Mouse (Mus musculus) liver, embryonic 13.5 days (tissue): Measurements from ENCODE around the gene Rps6kb2. TPM values are rescaled to one million over a fixed set of nuclear protein-coding genes. Genes with fewer than 3 reads are reported as not detected.

ENCODE experiments used
- ATAC-seq: fragments of 200-750 bp; cut with Nextera tagmentation; 2 replicates; pipeline ENCODE4 v1.8.0; 2017; ENCODE audit warnings: low read depth, mild to moderate bottlenecking, moderate number of reproducible peaks, moderate library complexity
- DNase-seq: peaks from one replicate; pipeline ENCODE4 v3.0.0; 2022
- H3K27ac ChIP-seq: fragments of 300-500 bp; sonication (generic); 2 replicates; pipeline ENCODE4 v1.5.1; 2015; ENCODE audit warnings: moderate library complexity, mild to moderate bottlenecking, inconsistent platforms
- H3K27me3 ChIP-seq: fragments of 300-500 bp; sonication (generic); 2 replicates; pipeline ENCODE4 v1.6.1; 2015; ENCODE audit warnings: mild to moderate bottlenecking, inconsistent platforms
- H3K36me3 ChIP-seq: fragments of 300-500 bp; sonication (generic); 2 replicates; pipeline ENCODE4 v1.6.1; 2015; ENCODE audit warnings: mild to moderate bottlenecking, inconsistent platforms
- H3K4me1 ChIP-seq: fragments of 300-500 bp; sonication (generic); replicated peaks from 2 replicates; pipeline ENCODE4 v1.6.1; 2015; ENCODE audit warnings: inconsistent platforms
- H3K4me2 ChIP-seq: fragments of 300-500 bp; sonication (generic); 2 replicates; pipeline ENCODE4 v1.6.1; 2015; ENCODE audit warnings: inconsistent platforms, mild to moderate bottlenecking, moderate library complexity
- H3K4me3 ChIP-seq: fragments of 300-500 bp; sonication (generic); replicated peaks from 2 replicates; pipeline ENCODE4 v1.5.1; 2015; ENCODE audit warnings: mild to moderate bottlenecking, inconsistent platforms
- H3K9ac ChIP-seq: fragments of 300-500 bp; sonication (generic); 2 replicates; pipeline ENCODE4 v1.6.1; 2015; ENCODE audit warnings: mild to moderate bottlenecking, inconsistent platforms
- H3K9me3 ChIP-seq: fragments of 300-500 bp; sonication (generic); replicated peaks from 2 replicates; pipeline ENCODE4 v1.6.1; 2016; ENCODE audit warnings: inconsistent platforms
- WGBS: fragments of 180-500 bp; shearing (Covaris S2); methylation state at CpG from one replicate; pipeline ENCODE4 v1.1.7; 2015; ENCODE audit not compliant: insufficient replicate concordance; 5-methylcytosine and 5-hydroxymethylcytosine counted together
- polyA plus RNA-seq: library from polyadenylated mRNA; unstranded; fragments of >200 nt; fragmentation: Nextera tagmentation; extraction: Ambion mirVana; gene quantifications from 2 replicates; pipeline ENCODE4 v1.2.1, GENCODE M21; 2015

Rps6kb2 gene
- polyA plus RNA-seq, 1 experiment from 2014 or later: 30.0 TPM

DNA sequence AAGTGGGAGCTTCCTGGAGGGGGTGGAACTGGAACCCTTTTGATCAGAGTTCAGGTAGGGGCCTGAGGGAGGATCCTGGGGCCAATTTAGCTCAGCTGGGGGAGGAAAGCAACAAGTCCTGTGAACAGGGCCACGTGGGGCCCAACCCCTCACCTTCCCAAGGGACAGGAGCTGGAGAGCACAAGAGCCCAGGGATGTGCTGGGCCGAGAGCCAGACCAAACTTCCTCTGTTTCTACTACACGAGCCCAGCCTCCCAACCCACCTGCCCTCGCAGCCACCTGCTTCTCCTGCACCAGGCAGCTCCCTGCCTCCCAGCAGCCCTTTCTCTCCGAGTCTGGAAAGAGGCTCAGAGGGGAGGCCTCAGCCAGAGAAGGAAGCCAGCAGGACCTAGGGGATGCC, 33.4 kb upstream of the Rps6kb2 start:
- H3K27ac ChIP-seq: peak overlapping the region; percentile 59; the same call in 1 of the 2 replicates
- 53% methylated on average over 5 of the region's 5 CpGs for WGBS
- H3K9ac ChIP-seq: peak overlapping the region; percentile 34; the same call in 1 of the 2 replicates
- no peaks in the 10 kb centered on the region for H3K9me3 ChIP-seq
- ATAC-seq: no peak
- H3K27me3 ChIP-seq: no peaks in the 10 kb centered on the region
- no peak overlapping the region for H3K4me2 ChIP-seq
- H3K4me1 ChIP-seq: peaks cover 82% of the 10 kb centered on the region
- DNase-seq: no peak
- H3K4me3 ChIP-seq: no peak overlapping the region
- peaks cover 74% of the 10 kb centered on the region for H3K36me3 ChIP-seq

GRCm38 (mm10) chr19:4196048-4196447, 32.9 kb upstream of the Rps6kb2 start:
- Histone ChIP-seq H3K27ac (0 out of 2 replicates have a peak overlapping the region, but pooled peaks have one; percentile 25), H3K36me3 (peaks cover 74% of the 10 kb centered on the region), H3K27me3 (no peaks in the 10 kb centered on the region), H3K4me1 (peaks cover 87% of the 10 kb centered on the region), H3K9me3 (no peaks in the 10 kb centered on the region), H3K9ac (no peak overlapping the region), H3K4me2 (no peak overlapping the region), H3K4me3 (no peak overlapping the region)
- DNase-seq (no peak), ATAC-seq (no peak)
- WGBS: 73% methylated on average over 2 of the region's 2 CpGs

DNA sequence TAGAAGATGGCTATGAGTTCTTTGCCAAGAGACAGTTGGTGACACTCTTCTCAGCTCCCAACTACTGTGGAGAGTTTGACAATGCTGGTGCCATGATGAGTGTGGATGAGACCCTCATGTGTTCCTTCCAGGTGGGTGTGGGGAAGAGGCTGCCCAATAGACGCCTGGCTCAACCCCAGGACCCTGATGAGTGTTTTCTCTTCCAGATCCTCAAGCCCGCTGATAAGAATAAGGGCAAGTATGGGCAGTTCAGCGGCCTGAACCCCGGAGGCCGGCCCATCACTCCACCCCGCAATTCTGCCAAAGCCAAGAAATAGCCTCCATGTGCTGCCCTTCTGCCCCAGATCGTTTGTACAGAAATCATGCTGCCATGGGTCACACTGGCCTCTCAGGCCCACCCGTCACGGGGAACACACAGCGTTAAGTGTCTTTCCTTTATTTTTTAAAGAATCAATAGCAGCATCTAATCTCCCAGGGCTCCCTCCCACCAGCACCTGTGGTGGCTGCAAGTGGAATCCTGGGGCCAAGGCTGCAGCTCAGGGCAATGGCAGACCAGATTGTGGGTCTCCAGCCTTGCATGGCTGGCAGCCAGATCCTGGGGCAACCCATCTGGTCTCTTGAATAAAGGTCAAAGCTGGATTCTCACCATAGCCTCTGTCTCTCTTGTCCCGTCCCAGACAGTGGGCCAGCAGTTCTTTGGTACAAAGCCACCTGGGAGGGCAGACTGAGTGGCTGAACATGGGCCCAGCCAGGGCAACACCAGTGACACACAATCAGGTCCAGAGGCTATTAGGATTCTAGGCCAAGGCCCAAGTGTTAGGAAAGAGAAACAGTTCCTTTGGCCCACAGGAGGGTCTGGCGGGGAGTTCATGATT, 31.9 kb upstream of the Rps6kb2 start:
- Histone ChIP-seq H3K36me3 (peaks cover 69% of the 10 kb centered on the region), H3K4me3 (no peak overlapping the region), H3K9me3 (no peaks in the 10 kb centered on the region), H3K4me2 (no peak overlapping the region), H3K9ac (no peak overlapping the region), H3K27me3 (no peaks in the 10 kb centered on the region), H3K27ac (0 out of 2 replicates have a peak overlapping the region, but pooled peaks have one; percentile 91), H3K4me1 (peaks cover 88% of the 10 kb centered on the region)
- ATAC-seq (no peak), DNase-seq (no peak)
- 80% methylated on average over 12 of the region's 12 CpGs for WGBS

DNA sequence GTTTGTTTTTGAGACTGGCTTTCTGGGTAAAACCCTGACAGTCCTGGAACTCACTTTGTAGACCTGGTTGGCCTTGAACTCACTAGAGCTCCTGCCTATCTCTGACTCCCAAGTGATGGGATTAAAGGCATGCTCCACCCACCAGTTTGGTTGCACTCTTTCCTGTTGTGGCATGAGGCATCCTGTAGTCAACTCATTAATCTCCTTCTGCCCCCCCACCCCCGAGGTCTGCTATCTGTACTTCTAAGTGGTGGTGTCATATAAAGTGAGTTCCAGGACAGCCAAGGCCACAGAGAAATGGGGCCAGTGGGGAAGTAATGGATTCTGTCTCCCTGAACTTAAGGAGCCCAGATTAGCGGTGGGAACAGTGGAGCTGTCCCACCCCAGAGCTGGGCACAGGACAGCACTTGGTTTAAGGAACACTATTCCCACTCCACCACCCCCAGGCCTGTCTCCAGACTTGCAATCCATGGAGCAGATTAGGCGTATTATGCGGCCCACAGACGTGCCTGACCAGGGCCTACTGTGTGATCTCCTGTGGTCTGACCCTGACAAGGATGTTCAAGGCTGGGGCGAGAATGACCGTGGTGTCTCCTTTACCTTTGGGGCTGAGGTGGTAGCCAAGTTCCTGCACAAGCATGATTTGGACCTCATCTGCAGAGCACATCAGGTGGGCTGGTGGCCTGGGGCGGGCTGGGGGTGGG, 31.0 kb upstream of the Rps6kb2 start:
- peak overlapping the region; percentile 91; the same call in 1 of the 2 replicates for H3K27ac ChIP-seq
- WGBS: 71% methylated on average over 8 of the region's 8 CpGs
- DNase-seq: no peak
- no peak overlapping the region for H3K4me3 ChIP-seq
- no peaks in the 10 kb centered on the region for H3K27me3 ChIP-seq
- ATAC-seq: no peak
- H3K9me3 ChIP-seq: no peaks in the 10 kb centered on the region
- H3K4me1 ChIP-seq: peaks cover 79% of the 10 kb centered on the region
- peak overlapping the region; percentile 97 for H3K9ac ChIP-seq
- H3K36me3 ChIP-seq: peaks cover 61% of the 10 kb centered on the region
- H3K4me2 ChIP-seq: peak overlapping the region; percentile 90

DNA sequence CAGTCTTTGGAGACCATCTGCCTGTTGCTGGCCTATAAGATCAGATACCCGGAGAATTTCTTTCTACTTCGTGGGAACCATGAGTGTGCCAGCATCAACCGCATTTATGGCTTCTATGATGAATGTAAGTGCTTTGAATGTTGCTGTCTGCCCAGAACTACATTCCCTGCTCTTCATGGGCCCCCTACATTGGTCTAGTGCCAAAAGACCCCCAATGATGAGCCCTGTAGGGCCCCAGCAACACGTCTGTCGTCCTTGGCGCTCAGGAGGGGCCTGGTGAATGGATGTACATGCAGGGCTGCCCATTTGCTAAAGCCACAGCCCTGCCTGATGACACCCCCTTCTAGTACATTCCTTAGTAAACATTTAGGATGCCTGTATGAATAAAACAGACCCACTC, 30.0 kb upstream of the Rps6kb2 start:
- Histone ChIP-seq H3K4me1 (peaks cover 73% of the 10 kb centered on the region), H3K36me3 (peaks cover 52% of the 10 kb centered on the region)

DNA sequence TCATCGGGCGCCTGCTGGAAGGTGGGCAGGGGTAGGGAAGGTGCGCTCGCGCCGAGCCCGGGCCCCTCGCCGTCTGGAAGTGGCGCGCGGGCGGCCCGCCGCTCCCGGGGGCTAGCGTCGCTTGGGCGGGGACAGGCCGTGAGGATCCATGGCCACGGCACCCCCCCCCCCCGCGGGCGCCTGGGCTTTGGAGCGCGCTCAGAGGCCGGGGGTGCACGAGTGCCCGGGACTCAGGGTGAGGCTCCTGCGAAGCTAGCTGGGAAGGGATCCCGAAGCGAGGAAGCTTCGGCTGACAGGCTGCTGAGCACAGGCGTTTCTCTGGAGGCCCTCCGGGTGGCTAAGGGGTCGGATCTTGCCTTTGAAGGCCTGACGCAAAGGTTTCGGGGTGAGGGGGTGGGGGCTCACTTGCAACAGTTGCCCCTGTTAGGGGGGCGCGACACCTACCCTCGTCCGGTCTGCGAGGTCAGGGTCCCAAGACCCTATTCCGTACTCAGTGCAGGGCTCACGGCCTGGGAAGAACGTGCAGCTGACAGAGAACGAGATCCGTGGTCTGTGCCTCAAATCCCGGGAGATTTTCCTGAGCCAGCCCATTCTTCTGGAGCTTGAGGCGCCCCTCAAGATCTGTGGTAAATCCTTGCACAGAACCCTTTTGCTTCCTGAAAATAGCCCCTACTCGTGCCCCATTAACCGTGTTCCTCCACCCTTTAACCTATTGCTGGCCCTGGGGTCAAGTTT, 29.3 kb upstream of the Rps6kb2 start:
- peak overlapping the region; percentile 97 for H3K9ac ChIP-seq
- peak overlapping the region; percentile 90 for H3K4me2 ChIP-seq
- no peaks in the 10 kb centered on the region for H3K9me3 ChIP-seq
- under 1% methylated on average over 51 of the region's 52 CpGs for WGBS
- peak overlapping the region; percentile 91 for H3K27ac ChIP-seq
- peak overlapping the region; percentile 93 for H3K4me3 ChIP-seq
- H3K36me3 ChIP-seq: peaks cover 45% of the 10 kb centered on the region
- H3K4me1 ChIP-seq: peaks cover 68% of the 10 kb centered on the region
- ATAC-seq (peak; percentile 62), DNase-seq (no peak)
- H3K27me3 ChIP-seq: no peaks in the 10 kb centered on the region

More for the DNA sequence above, 30.0 kb upstream of the Rps6kb2 start:
- ATAC-seq: no peak
- H3K9me3 ChIP-seq: no peaks in the 10 kb centered on the region
- no peaks in the 10 kb centered on the region for H3K27me3 ChIP-seq
- H3K9ac ChIP-seq: peak overlapping the region; percentile 97
- H3K4me3 ChIP-seq: peak overlapping the region; percentile 93
- peak overlapping the region; percentile 90 for H3K4me2 ChIP-seq
- no peak for DNase-seq
- 50% methylated on average over 6 of the region's 6 CpGs for WGBS
- H3K27ac ChIP-seq: peak overlapping the region; percentile 91

DNA sequence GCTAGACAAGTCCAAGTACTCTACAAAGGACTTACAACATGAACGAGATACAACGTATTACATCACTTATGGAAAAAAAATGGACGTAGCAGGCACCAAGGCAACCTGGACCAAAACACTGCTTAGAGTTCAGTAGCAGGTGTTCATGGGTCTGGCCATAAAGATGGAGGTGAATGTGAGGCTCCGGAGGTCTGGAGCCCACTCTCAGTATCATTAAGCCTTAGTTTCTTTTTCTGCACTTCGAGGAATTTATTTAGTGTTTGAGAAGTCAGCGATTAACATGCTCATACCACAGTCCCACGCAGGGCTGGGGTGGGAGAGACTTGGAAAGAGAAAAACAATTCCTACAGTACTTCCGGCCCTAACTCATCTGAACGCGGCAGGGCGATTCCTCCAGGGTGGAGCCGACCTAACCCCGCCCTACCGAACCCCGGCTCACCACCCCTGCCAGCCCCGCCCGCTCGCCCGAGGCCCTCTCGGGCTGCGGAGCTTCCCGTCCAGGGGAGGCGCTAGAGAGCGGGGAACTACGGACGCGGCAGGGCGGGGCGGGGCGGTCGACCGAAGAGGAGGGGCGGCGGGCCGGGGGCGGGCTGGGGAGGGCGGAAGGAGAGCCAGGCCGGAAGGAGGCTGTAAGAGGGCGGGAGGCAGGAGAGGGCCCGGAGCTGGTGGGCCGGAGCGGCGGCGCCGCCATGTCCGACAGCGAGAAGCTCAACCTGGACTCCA, 28.5 kb upstream of the Rps6kb2 start, which contains the start of gene Ppp1ca:
TSS of gene Ppp1ca (plus strand) at position 538 of the 723 bp plus-strand sequence.
- peak within 1 kb of the TSS; percentile 91 for H3K27ac ChIP-seq
- DNase-seq (peak; percentile 95), ATAC-seq (peak; percentile 93)
- no peaks in the 10 kb centered on the region for H3K27me3 ChIP-seq
- peaks cover 37% of the 10 kb centered on the region for H3K36me3 ChIP-seq
- H3K4me1 ChIP-seq: peaks cover 60% of the 10 kb centered on the region
- peak within 1 kb of the TSS; percentile 90 for H3K4me2 ChIP-seq
- WGBS: 3% methylated on average over 38 of the region's 47 CpGs
- peak within 1 kb of the TSS; percentile 93 for H3K4me3 ChIP-seq
- peak within 1 kb of the TSS; percentile 97 for H3K9ac ChIP-seq
- H3K9me3 ChIP-seq: no peaks in the 10 kb centered on the region

GRCm38 (mm10) chr19:4190831-4191334, 27.7 kb upstream of the Rps6kb2 start, which contains the start of gene Tbc1d10c:
Gene Tbc1d10c (minus strand): TSS chr19:4191284.
- Histone ChIP-seq H3K27me3 (no peaks in the 10 kb centered on the region), H3K36me3 (peaks cover 29% of the 10 kb centered on the region), H3K27ac (peak within 1 kb of the TSS; percentile 91), H3K4me1 (peaks cover 56% of the 10 kb centered on the region), H3K4me2 (peak within 1 kb of the TSS; percentile 90), H3K9ac (peak within 1 kb of the TSS; percentile 97), H3K9me3 (no peaks in the 10 kb centered on the region), H3K4me3 (peak within 1 kb of the TSS; percentile 93)
- 26% methylated on average over 4 of the region's 4 CpGs for WGBS
- no peak for ATAC-seq
- DNase-seq: no peak

GRCm38 (mm10) chr19:4189051-4189620, 26.0 kb upstream of the Rps6kb2 start:
- no peak overlapping the region for H3K4me3 ChIP-seq
- no peaks in the 10 kb centered on the region for H3K9me3 ChIP-seq
- no peak overlapping the region for H3K4me2 ChIP-seq
- no peak overlapping the region for H3K9ac ChIP-seq
- ATAC-seq (no peak), DNase-seq (no peak)
- H3K27me3 ChIP-seq: no peaks in the 10 kb centered on the region
- H3K36me3 ChIP-seq: peaks cover 12% of the 10 kb centered on the region
- H3K4me1 ChIP-seq: peaks cover 53% of the 10 kb centered on the region
- WGBS: 86% methylated on average over 12 of the region's 12 CpGs
- H3K27ac ChIP-seq: no peak overlapping the region

GRCm38 (mm10) chr19:4187303-4187702, 24.1 kb upstream of the Rps6kb2 start:
- Histone ChIP-seq H3K27ac (no peak overlapping the region), H3K9ac (no peak overlapping the region), H3K4me1 (peaks cover 35% of the 10 kb centered on the region), H3K36me3 (no peaks in the 10 kb centered on the region), H3K27me3 (no peaks in the 10 kb centered on the region), H3K4me2 (no peak overlapping the region), H3K9me3 (no peaks in the 10 kb centered on the region), H3K4me3 (no peak overlapping the region)
- DNase-seq (no peak), ATAC-seq (no peak)
- WGBS: 72% methylated on average over 3 of the region's 3 CpGs
